Mouse (Mus musculus) ES-E14 (cell line): ENCODE data around the gene Arl15. TPM values are rescaled to one million over a fixed set of nuclear protein-coding genes. Genes with fewer than 3 reads are reported as not detected.

Source experiments
- DNase-seq: peaks from one replicate; pipeline ENCODE4 v3.0.0-alpha.2; 2013; ENCODE audit warnings: low read depth, low spot score
- H3K27ac ChIP-seq: 2 replicates; pipeline ENCODE4 v1.5.1; 2012; ENCODE audit warnings: low read depth, mild to moderate bottlenecking, low read length, moderate library complexity, mixed read lengths; ENCODE audit not compliant: poor library complexity, insufficient read depth, severe bottlenecking
- H3K36me3 ChIP-seq: 2 replicates; pipeline ENCODE4 v1.6.1; 2012; ENCODE audit warnings: mild to moderate bottlenecking, low read length, moderate library complexity, mixed read lengths; ENCODE audit not compliant: control insufficient read depth, poor library complexity, insufficient read depth, severe bottlenecking
- H3K4me1 ChIP-seq, 2 experiments: fragments of 150-350 bp in 1 of 2; sonication (generic) in 1 of 2; 2 replicates each; pipeline ENCODE4 v1.6.1; 2012; ENCODE audit warnings: low read length in 2 of 2, mild to moderate bottlenecking in 1 of 2, mixed read lengths in 1 of 2; ENCODE audit not compliant: control insufficient read depth in 2 of 2, insufficient read depth in 2 of 2, poor library complexity in 1 of 2
- H3K4me3 ChIP-seq, 2 experiments: fragments of 150-350 bp in 1 of 2; sonication (generic) in 1 of 2; 2 replicates each; pipeline ENCODE4 v1.5.1; 2012; ENCODE audit warnings: low read length in 2 of 2, low read depth in 1 of 2, mild to moderate bottlenecking in 1 of 2, mixed read lengths in 1 of 2; ENCODE audit not compliant: insufficient read depth in 1 of 2, poor library complexity in 1 of 2, severe bottlenecking in 1 of 2
- H3K9ac ChIP-seq: 2 replicates; pipeline ENCODE4 v1.6.1; 2012; ENCODE audit warnings: low read depth, mild to moderate bottlenecking, low read length, mixed read lengths; ENCODE audit not compliant: poor library complexity, insufficient read depth, severe bottlenecking
- H3K9me3 ChIP-seq: fragments of 150-350 bp; sonication (generic); 2 replicates; pipeline ENCODE4 v1.6.1; 2012; ENCODE audit warnings: low read depth, mild to moderate bottlenecking, low read length; ENCODE audit not compliant: control insufficient read depth, insufficient read depth
- CHD2 ChIP-seq: IDR thresholded peaks from 2 replicates; pipeline ENCODE4 v1.6.1; 2014; ENCODE audit warnings: mild to moderate bottlenecking, low read depth, low read length, inconsistent platforms
- HCFC1 ChIP-seq: IDR thresholded peaks from 2 replicates; pipeline ENCODE4 v1.6.1; 2012; ENCODE audit warnings: low read length, inconsistent platforms, borderline replicate concordance; ENCODE audit not compliant: insufficient read depth
- MAFK ChIP-seq: IDR thresholded peaks from 2 replicates; pipeline ENCODE4 v1.6.1; 2014; ENCODE audit warnings: mild to moderate bottlenecking, low read depth, low read length, inconsistent platforms; ENCODE audit not compliant: insufficient read depth
- ZC3H11A ChIP-seq: IDR thresholded peaks from 2 replicates; pipeline ENCODE4 v1.6.1; 2012; ENCODE audit warnings: low read depth, mild to moderate bottlenecking, inconsistent platforms, low read length, borderline replicate concordance
- ZNF384 ChIP-seq: IDR thresholded peaks from 2 replicates; pipeline ENCODE4 v1.6.1; 2012; ENCODE audit warnings: low read depth, low read length, inconsistent platforms
- in situ Hi-C, 2 experiments: fragments of 600-800 bp; cut with MboI; formaldehyde crosslinking; loops; one replicate each; pipeline ENCODE4 v1.15.1; 2025; ENCODE audit warnings: low sequenced_read_pairs in 2 of 2, inconsistent platforms in 1 of 2; ENCODE audit not compliant: unreplicated experiment in 2 of 2
- total RNA-seq: library from RNA; depleted of rRNA; stranded (reverse); fragments of 300-350 nt; gene quantifications from 2 replicates; pipeline ENCODE4 v1.2.3, GENCODE M21; 2012

Gene Arl15
- total RNA-seq, 1 experiment = 15.1 TPM

DNA sequence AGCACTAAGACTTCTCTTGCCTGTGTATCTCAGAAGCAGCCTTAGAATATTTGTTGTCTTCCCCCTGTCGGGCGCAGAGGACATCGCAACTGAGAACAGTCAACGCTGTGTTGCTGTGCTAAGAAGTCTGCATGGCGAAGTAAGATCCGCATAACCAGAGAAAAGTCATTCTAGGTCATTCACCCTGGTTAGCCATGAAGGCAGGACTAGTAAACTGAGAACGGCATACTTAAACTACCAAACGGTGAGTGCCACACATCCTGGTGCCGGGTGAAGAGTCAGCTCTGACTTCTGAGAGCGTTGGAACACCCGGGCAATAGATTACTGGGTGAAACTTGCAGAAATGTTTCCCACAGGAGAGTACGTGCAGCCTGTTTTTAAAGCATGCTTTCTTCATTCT lies 320.3 kb downstream of the Arl15 start:
- DNase-seq = no peak
- no peaks in the 10 kb centered on the region for H3K9me3 ChIP-seq
- H3K4me1 ChIP-seq = 0 out of 4 replicates have a peak, but pooled peaks cover 0 to 2% of the 10 kb centered on the region in 2 experiments
- H3K4me3 ChIP-seq = no peak overlapping the region
- no peak overlapping the region for H3K27ac ChIP-seq
- in situ Hi-C loops = no loop called here
- no peaks in the 10 kb centered on the region for H3K36me3 ChIP-seq
- H3K9ac ChIP-seq = no peak overlapping the region
- no peak for TF ChIP-seq ZC3H11A
- no peak for TF ChIP-seq HCFC1
- TF ChIP-seq ZNF384 = no peak
- TF ChIP-seq MAFK = no peak
- TF ChIP-seq CHD2 = no peak

DNA sequence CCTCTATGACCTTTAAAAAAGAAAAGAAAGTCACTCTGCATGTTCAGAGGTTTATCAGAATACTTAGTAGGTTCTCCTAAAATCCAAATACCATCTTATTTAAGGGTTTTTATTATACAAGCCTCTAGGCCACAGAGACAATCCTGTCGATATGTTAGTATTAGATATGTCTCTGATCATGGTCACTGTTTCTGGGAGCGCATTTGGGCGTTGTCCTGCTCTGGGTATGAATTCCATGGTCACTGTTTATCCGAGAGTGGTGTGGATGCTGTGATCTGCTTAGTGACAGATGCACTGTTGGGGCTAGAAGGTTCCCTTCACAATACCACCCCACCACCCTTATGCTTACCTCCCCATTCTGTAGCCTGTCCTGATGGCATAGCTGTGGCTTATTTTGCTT lies 320.8 kb downstream of the Arl15 start:
- in situ Hi-C loops = no loop called here
- H3K9me3 ChIP-seq = no peaks in the 10 kb centered on the region
- TF ChIP-seq MAFK (no peak), ZC3H11A (no peak), CHD2 (no peak), ZNF384 (no peak), HCFC1 (no peak)

DNA sequence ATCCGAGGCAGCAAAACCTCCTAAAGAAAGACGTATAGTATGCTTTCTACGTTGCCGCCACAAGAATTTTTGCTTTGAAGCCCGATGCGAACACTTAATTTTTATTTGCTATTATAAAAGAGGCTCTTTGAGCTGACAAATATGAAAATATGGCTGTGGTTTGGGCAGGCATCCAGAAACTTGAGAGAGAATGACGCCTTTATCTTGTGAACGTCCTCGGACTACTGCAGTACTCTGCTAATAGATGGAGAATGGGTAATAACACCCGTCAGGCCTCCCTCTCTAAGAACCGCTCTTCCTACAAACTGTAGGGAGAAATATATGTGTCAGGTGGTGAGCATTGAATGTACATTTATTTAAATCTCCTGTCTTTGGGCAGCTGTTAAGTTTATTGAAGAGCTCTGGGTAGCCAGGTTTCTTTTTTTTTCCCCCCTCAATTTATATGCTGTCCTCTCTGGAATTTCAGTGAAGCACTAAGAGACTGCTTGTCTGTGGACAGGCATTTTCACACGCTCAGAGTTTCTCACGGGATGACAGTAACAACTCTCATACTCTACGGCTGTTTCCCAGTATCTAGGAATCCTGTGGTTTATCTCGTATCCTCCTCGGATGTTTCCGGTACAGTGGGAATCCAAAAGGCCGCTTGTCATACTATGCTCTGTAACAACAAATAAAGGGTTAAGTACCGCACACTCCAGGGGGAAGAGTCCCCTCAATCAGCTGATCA lies 324.0 kb downstream of the Arl15 start:
- Histone ChIP-seq H3K36me3 (no peaks in the 10 kb centered on the region), H3K4me1 (no peaks in the 10 kb centered on the region), H3K9ac (no peak overlapping the region), H3K4me3 (no peak overlapping the region), H3K9me3 (no peaks in the 10 kb centered on the region), H3K27ac (no peak overlapping the region)
- in situ Hi-C loops = no loop called here
- TF ChIP-seq MAFK (no peak), CHD2 (no peak), ZNF384 (no peak), ZC3H11A (no peak), HCFC1 (no peak)
- no peak for DNase-seq

More for the DNA sequence above, 320.8 kb downstream of the Arl15 start:
- Histone ChIP-seq H3K4me1 (0 out of 4 replicates have a peak, but pooled peaks cover 0 to 2% of the 10 kb centered on the region in 2 experiments), H3K4me3 (no peak overlapping the region), H3K27ac (no peak overlapping the region), H3K36me3 (no peaks in the 10 kb centered on the region), H3K9ac (no peak overlapping the region)
- DNase-seq = no peak

DNA sequence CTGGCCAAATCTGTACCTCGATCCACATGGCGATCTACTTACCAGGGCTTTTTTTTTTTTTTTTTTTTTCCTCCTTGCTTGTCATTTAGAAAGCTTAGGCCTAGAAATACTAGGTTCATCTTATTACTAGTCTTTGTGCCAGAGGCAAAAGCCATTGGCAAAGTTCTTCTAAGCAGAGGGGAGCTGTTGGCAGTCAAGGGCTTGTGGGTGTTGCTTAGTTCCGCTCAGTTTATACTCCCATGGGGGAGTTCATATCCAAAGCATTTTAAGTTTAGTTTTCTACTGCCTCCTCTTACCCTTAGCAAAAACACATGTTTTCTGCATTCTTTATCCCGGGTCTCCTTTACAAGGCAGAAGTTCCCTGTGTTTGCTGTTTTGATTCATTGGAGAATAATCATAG lies 325.5 kb downstream of the Arl15 start:
- in situ Hi-C loops = no loop called here
- no peak overlapping the region for H3K9ac ChIP-seq
- no peak for DNase-seq
- no peaks in the 10 kb centered on the region; a peak in 1 of 4 replicates for H3K4me1 ChIP-seq
- no peaks in the 10 kb centered on the region for H3K9me3 ChIP-seq
- TF ChIP-seq CHD2 (no peak), HCFC1 (no peak), MAFK (no peak), ZNF384 (no peak), ZC3H11A (no peak)
- no peak overlapping the region for H3K4me3 ChIP-seq
- H3K36me3 ChIP-seq = no peaks in the 10 kb centered on the region
- H3K27ac ChIP-seq = no peak overlapping the region
